Mouse (Mus musculus): ENCODE measurements at regions not wholly inside any gene's neighbourhood (a gene's known extent, or its start where the extent isn't known, plus 50 kb on each side); places are given as distances from the start of the nearest gene placed in this dataset.
"Not testable (repeated sequence)": the region's sequence is repeated elsewhere in the genome, so short reads cannot be mapped to it uniquely, and the experiment has no call there.

GRCm38 (mm10) chr12:64137997-64138396 is 336.5 kb downstream of the Fscb start:
- no peak for DNase-seq

- DNase-seq = no peak
Observed at GRCm38 (mm10) chr12:64116438-64116837, 358.1 kb downstream of the Fscb start.

DNA sequence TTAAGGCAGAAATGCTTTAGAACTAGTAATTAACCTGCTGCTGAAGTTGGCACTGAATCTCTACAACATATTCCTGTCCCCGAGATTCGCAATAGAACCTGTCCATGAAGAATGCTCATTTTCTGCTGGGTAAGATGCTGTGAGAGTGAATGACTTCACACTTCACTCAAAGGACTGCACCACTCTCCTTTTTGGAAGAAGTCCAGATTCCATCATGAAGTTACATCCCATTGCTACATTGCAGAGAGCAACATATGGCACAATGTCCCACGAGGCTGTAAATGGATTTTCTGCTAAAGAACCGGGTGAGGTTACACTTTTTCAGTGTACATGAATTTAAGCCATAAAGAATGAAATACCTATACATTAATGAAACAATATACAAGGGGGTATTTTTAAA is 360.0 kb downstream of the Fscb start:
- no peak for DNase-seq

DNA sequence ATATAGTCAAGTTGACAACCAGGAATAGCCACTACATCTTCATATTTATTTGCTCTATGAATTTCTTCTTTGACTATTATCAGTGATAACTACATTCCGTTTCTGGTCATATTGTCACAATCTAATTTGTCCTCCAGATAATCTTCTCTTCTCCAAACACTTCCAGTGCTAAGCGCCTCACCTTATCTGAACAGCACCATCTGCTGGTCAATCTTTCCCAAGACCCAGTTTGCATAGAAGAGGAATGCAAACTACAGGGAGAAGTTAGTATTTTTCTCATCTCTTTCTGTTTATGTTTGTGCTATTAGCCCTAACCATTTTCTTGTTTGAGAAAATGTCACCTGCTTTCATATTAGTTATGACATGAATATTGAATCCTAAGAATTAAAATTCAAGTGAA is 370.3 kb downstream of the Fscb start:
- peak; percentile 1 for DNase-seq

- DNase-seq = no peak
Observed at GRCm38 (mm10) chr12:64076789-64077188, 397.7 kb downstream of the Fscb start.

- no peak for DNase-seq
Observed at GRCm38 (mm10) chr12:64045528-64045927, 429.0 kb downstream of the Fscb start.

- not testable (repeated sequence) for DNase-seq
Observed at GRCm38 (mm10) chr12:64008631-64009030, 465.9 kb downstream of the Fscb start.
